In the genomic region with DNA sequence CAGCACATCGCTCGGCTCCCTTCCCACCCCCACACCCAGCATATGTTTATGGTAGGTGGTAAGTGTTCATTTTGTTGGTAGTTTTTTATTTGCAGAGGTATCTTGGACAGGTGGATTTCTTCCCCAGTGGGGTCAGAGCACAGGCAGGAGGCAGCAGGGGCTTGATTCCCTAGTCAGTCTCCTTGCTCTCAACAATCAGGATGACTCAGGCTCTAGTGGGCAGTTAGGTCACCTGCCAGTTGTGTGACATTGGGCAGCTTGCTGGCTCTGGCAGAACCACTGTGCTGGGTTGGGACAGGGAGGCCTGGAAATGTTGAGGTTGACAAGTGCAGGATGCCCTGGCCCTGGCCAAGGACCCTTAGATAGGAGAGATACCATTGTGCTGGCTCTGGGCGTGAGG, we compare ENCODE assay signal across 20 mouse cellular contexts. TPM values are rescaled to one million over a fixed set of nuclear protein-coding genes. Genes with fewer than 3 reads are reported as not detected.
A peak's percentile ranks its signal among the peaks of the same experiment; 100 is the strongest.
DNase-seq lines count a peak whose midpoint lies in the region; ATAC-seq and TF ChIP-seq lines count a peak whose summit lies in the region.
"Had no signal": no experiment of that assay in that cellular context is flagged by ENCODE, and none has a peak within 500 bp of the region (broad histone marks: within the 10 kb centered on the region; RNA-seq: fewer than 3 reads in every experiment).

No protein-coding gene starts in this region.

- peaks cover 90% of the 10 kb centered on the region for H3K27me3 ChIP-seq in forebrain, embryonic 10.5 days (ENCODE audit: poor library complexity, severe bottlenecking)
- H3K27me3 ChIP-seq in forebrain, embryonic 14.5 days (replicated peaks; ENCODE audit: control insufficient read depth, insufficient read depth, low read length): peaks cover 72% of the 10 kb centered on the region
- peaks cover 82% of the 10 kb centered on the region for H3K27me3 ChIP-seq in hindbrain, embryonic 12.5 days
- peaks cover 26% of the 10 kb centered on the region for H3K27me3 ChIP-seq in kidney, adult 2 months (replicated peaks; ENCODE audit: control insufficient read depth, insufficient read depth, low read length)

- H3K9ac ChIP-seq in forebrain, embryonic 14.5 days (ENCODE audit: low read length): no peak overlapping the region
- H3K9ac ChIP-seq in hindbrain, embryonic 12.5 days: peak overlapping the region; percentile 32
- H3K9ac ChIP-seq: intestine, embryonic 15.5 days had no signal

- no peaks in the 10 kb centered on the region for H3K9me3 ChIP-seq in forebrain, embryonic 10.5 days
- H3K9me3 ChIP-seq in forebrain, embryonic 14.5 days (replicated peaks; ENCODE audit: control insufficient read depth, low read length): no peaks in the 10 kb centered on the region
- H3K9me3 ChIP-seq in hindbrain, embryonic 12.5 days (replicated peaks): no peaks in the 10 kb centered on the region
- H3K9me3 ChIP-seq: heart, embryonic 10.5 days; intestine, embryonic 15.5 days had no signal

- TF ChIP-seq CTCF in kidney, adult 2 months (conservative IDR thresholded peaks at IDR 0.05; ENCODE audit: insufficient read depth, insufficient read length, low read depth, low read length): no peak

- no peak overlapping the region for H3K4me2 ChIP-seq in forebrain, embryonic 14.5 days (ENCODE audit: low read length)
- H3K4me2 ChIP-seq in hindbrain, embryonic 12.5 days (replicated peaks): peak overlapping the region; percentile 36
- H3K4me2 ChIP-seq: intestine, embryonic 15.5 days had no signal

- 7% methylated on average over 3 of the region's 3 CpGs for WGBS in forebrain, embryonic 10.5 days
- WGBS in forebrain, embryonic 14.5 days: 12% methylated on average over 3 of the region's 3 CpGs
- 16% methylated on average over 3 of the region's 3 CpGs for WGBS in hindbrain, embryonic 12.5 days
- WGBS in kidney, adult 2 months: 25% methylated on average over 3 of the region's 3 CpGs

- no peak overlapping the region for H3K27ac ChIP-seq in forebrain, embryonic 10.5 days
- no peak overlapping the region for H3K27ac ChIP-seq in forebrain, embryonic 14.5 days (ENCODE audit: low read depth, low read length)
- H3K27ac ChIP-seq in hindbrain, embryonic 12.5 days: no peak overlapping the region
- H3K27ac ChIP-seq in kidney, adult 2 months (ENCODE audit: insufficient read depth, low read depth, low read length): no peak overlapping the region
- H3K27ac ChIP-seq: heart, embryonic 10.5 days; intestine, embryonic 15.5 days had no signal

- H3K4me3 ChIP-seq in forebrain, embryonic 10.5 days: no peak overlapping the region
- H3K4me3 ChIP-seq in forebrain, embryonic 14.5 days (ENCODE audit: low read depth, low read length): no peak overlapping the region
- H3K4me3 ChIP-seq in hindbrain, embryonic 12.5 days: peak overlapping the region; percentile 39
- H3K4me3 ChIP-seq in kidney, adult 2 months (ENCODE audit: insufficient read depth, low read depth, low read length): no peak overlapping the region
- H3K4me3 ChIP-seq: intestine, embryonic 15.5 days had no signal

- H3K36me3 ChIP-seq in forebrain, embryonic 10.5 days (replicated peaks): no peaks in the 10 kb centered on the region
- H3K36me3 ChIP-seq in forebrain, embryonic 14.5 days (ENCODE audit: control insufficient read depth, insufficient read depth, low read length): no peaks in the 10 kb centered on the region
- no peaks in the 10 kb centered on the region for H3K36me3 ChIP-seq in hindbrain, embryonic 12.5 days
- H3K36me3 ChIP-seq in kidney, adult 2 months (ENCODE audit: control insufficient read depth, insufficient read depth, low read length): no peaks in the 10 kb centered on the region
- H3K36me3 ChIP-seq: heart, embryonic 10.5 days; intestine, embryonic 15.5 days had no signal

- H3K4me1 ChIP-seq in forebrain, embryonic 10.5 days: peaks cover 59% of the 10 kb centered on the region
- H3K4me1 ChIP-seq in forebrain, embryonic 14.5 days (ENCODE audit: control insufficient read depth, insufficient read depth, low read length): peaks cover 17% of the 10 kb centered on the region
- peaks cover 42% of the 10 kb centered on the region for H3K4me1 ChIP-seq in hindbrain, embryonic 12.5 days
- H3K4me1 ChIP-seq in kidney, adult 2 months (ENCODE audit: control insufficient read depth, insufficient read depth, low read length): no peaks in the 10 kb centered on the region

- DNase-seq in forebrain, embryonic 10.5 days (ENCODE audit: extremely low spot score, low spot score): peak; percentile 41
- no peak for DNase-seq in forebrain, embryonic 14.5 days (ENCODE audit: low spot score)
- peak; percentile 45 for DNase-seq in cerebellum, adult 9-10 months
- DNase-seq in neural tube, embryonic 10.5 days (ENCODE audit: extremely low spot score, low spot score): peak; percentile 60
- no peak for DNase-seq in kidney, adult 2 months
- DNase-seq in right cerebral cortex, postnatal 4 days: no peak
- DNase-seq in ovary, postnatal 10 days (ENCODE audit: low spot score): no peak
- DNase-seq: adrenal gland, postnatal 25 days; gastrocnemius, postnatal 14 days; kidney, postnatal 10 days; layer of hippocampus, adult 9-11 months; lung, postnatal 10 days; thymus, postnatal 25 days had no signal

- ATAC-seq in forebrain, embryonic 14.5 days: no peak
- ATAC-seq in hindbrain, embryonic 12.5 days (ENCODE audit: low FRiP score): no peak
- ATAC-seq: activated CD4-positive, CD25-positive, alpha-beta regulatory T cell, adult 4 months; intestine, embryonic 15.5 days; Patski had no signal

- TF ChIP-seq POLR2A in kidney, adult 2 months (IDR thresholded peaks at IDR 0.05; ENCODE audit: low read depth, low read length): no peak

RNA-seq across cellular contexts. Expression of gene Tlx3, which starts 1.6 kb away (rescaled TPM):
- not detected in 2 replicates for polyA plus RNA-seq in forebrain, embryonic 10.5 days (2016; fragmentation: Nextera tagmentation; extraction: Ambion mirVana)
- not detected in 2 replicates for polyA plus RNA-seq in forebrain, embryonic 14.5 days (2014; fragmentation: Nextera tagmentation; extraction: Ambion mirVana)
- 29.8 and 33.8 TPM in 2 replicates for polyA plus RNA-seq in hindbrain, embryonic 12.5 days (2016; fragmentation: Nextera tagmentation; extraction: Ambion mirVana)
- polyA plus RNA-seq in kidney, adult 2 months (2012; rRNA removed): not detected in 2 replicates
- polyA plus RNA-seq: activated CD4-positive, CD25-positive, alpha-beta regulatory T cell, adult 4 months; liver, embryonic 16.5 days; testis, adult 2 months had no signal

RNA-seq across cellular contexts. Expression of gene Npm1, which starts 42.0 kb away (rescaled TPM):
- polyA plus RNA-seq in forebrain, embryonic 10.5 days (2016; fragmentation: Nextera tagmentation; extraction: Ambion mirVana): 1,478 and 1,686 TPM in 2 replicates
- 506 and 646 TPM in 2 replicates for polyA plus RNA-seq in forebrain, embryonic 14.5 days (2014; fragmentation: Nextera tagmentation; extraction: Ambion mirVana)
- polyA plus RNA-seq in hindbrain, embryonic 12.5 days (2016; fragmentation: Nextera tagmentation; extraction: Ambion mirVana): 615 and 624 TPM in 2 replicates
- polyA plus RNA-seq in kidney, adult 2 months (2012; rRNA removed): 77.9 and 98.2 TPM in 2 replicates

RNA-seq across cellular contexts. Expression of gene Fgf18, which starts 57.8 kb away (rescaled TPM):
- polyA plus RNA-seq in forebrain, embryonic 10.5 days (2016; fragmentation: Nextera tagmentation; extraction: Ambion mirVana): 3.6 and 3.8 TPM in 2 replicates
- polyA plus RNA-seq in forebrain, embryonic 14.5 days (2014; fragmentation: Nextera tagmentation; extraction: Ambion mirVana): 3.9 and 4.8 TPM in 2 replicates
- polyA plus RNA-seq in hindbrain, embryonic 12.5 days (2016; fragmentation: Nextera tagmentation; extraction: Ambion mirVana): 9.8 and 10.7 TPM in 2 replicates
- polyA plus RNA-seq in kidney, adult 2 months (2012; rRNA removed): 0.50 and 0.52 TPM in 2 replicates
- polyA plus RNA-seq: activated CD4-positive, CD25-positive, alpha-beta regulatory T cell, adult 4 months had no signal

Comparison
In these comparisons a context has a peak if more than half of its experiments do, and no peak if none do; other contexts are left out.
1. DNase-seq: peak in forebrain, embryonic 10.5 days (single experiment), cerebellum, adult 9-10 months (single experiment) and neural tube, embryonic 10.5 days (single experiment); none in forebrain, embryonic 14.5 days (single experiment), kidney, adult 2 months (single experiment), right cerebral cortex, postnatal 4 days (single experiment) and ovary, postnatal 10 days (single experiment).
2. RNA of gene Tlx3, which starts 1.6 kb away (polyA plus RNA-seq): 29.8 to 33.8 TPM in hindbrain, embryonic 12.5 days; not detected in forebrain, embryonic 10.5 days, not detected in forebrain, embryonic 14.5 days and not detected in kidney, adult 2 months; every median in the first group is over 10 times any median in the second.